Mouse (Mus musculus) hindbrain, postnatal 0 days (tissue): Measurements from ENCODE around the gene Ppat. TPM values are rescaled to one million over a fixed set of nuclear protein-coding genes. Genes with fewer than 3 reads are reported as not detected.

ENCODE experiments used
- ATAC-seq: fragments of 200-750 bp; cut with Nextera tagmentation; 2 replicates; pipeline ENCODE4 v1.8.0; 2017; ENCODE audit warnings: mild to moderate bottlenecking, moderate TSS enrichment, moderate library complexity
- DNase-seq: peaks from one replicate; pipeline ENCODE4 v3.0.0-alpha.2; 2015; ENCODE audit warnings: low spot score
- H3K27ac ChIP-seq: fragments of 300-500 bp; sonication (generic); 2 replicates; pipeline ENCODE4 v1.5.1; 2014; ENCODE audit warnings: mild to moderate bottlenecking
- H3K27me3 ChIP-seq: fragments of 300-500 bp; sonication (generic); 2 replicates; pipeline ENCODE4 v1.6.1; 2014; ENCODE audit warnings: low read length, mixed read lengths; ENCODE audit not compliant: insufficient read depth
- H3K36me3 ChIP-seq: fragments of 300-500 bp; sonication (generic); 2 replicates; pipeline ENCODE4 v1.6.1; 2014; ENCODE audit warnings: low read length, mixed read lengths; ENCODE audit not compliant: insufficient read depth
- H3K4me1 ChIP-seq: fragments of 300-500 bp; sonication (generic); 2 replicates; pipeline ENCODE4 v1.6.1; 2014; ENCODE audit warnings: antibody characterized with exemption, low read length, mixed read lengths; ENCODE audit not compliant: insufficient read depth
- H3K4me2 ChIP-seq: fragments of 300-500 bp; sonication (generic); 2 replicates; pipeline ENCODE4 v1.6.1; 2014; ENCODE audit warnings: low read depth, mild to moderate bottlenecking, low read length, moderate library complexity, mixed read lengths
- H3K4me3 ChIP-seq: fragments of 300-500 bp; sonication (generic); 2 replicates; pipeline ENCODE4 v1.5.1; 2014; ENCODE audit warnings: low read length
- H3K9ac ChIP-seq: fragments of 300-500 bp; sonication (generic); replicated peaks from 2 replicates; pipeline ENCODE4 v1.6.1; 2014; ENCODE audit warnings: mild to moderate bottlenecking, low read length, moderate library complexity, mixed read lengths
- H3K9me3 ChIP-seq: fragments of 300-500 bp; sonication (generic); 2 replicates; pipeline ENCODE4 v1.6.1; 2016; ENCODE audit warnings: low read length, mixed read lengths
- CTCF ChIP-seq: IDR thresholded peaks from 2 replicates; pipeline ENCODE4 v1.5.1; 2016; ENCODE audit warnings: antibody characterized with exemption, control low read depth, low read depth
- WGBS: fragments of 180-500 bp; shearing (Covaris S2); extraction: QIAGEN DNeasy Blood & Tissue Kit; methylation state at CpG from one replicate; pipeline ENCODE4 v1.1.7; 2014; 5-methylcytosine and 5-hydroxymethylcytosine counted together
- polyA plus RNA-seq: library from polyadenylated mRNA; unstranded; fragments of >200 nt; fragmentation: Nextera tagmentation; extraction: Ambion mirVana; gene quantifications from 2 replicates; pipeline ENCODE4 v1.2.1, GENCODE M21; 2015
- total RNA-seq: library from RNA; depleted of rRNA; stranded (reverse); fragments of >200 nt; gene quantifications from 2 replicates; pipeline ENCODE4 v1.2.3, GENCODE M21; 2014

Ppat gene
- total and polyA plus RNA-seq, 2 experiments from 2014 or later = 10.7 to 13.0 TPM

DNA sequence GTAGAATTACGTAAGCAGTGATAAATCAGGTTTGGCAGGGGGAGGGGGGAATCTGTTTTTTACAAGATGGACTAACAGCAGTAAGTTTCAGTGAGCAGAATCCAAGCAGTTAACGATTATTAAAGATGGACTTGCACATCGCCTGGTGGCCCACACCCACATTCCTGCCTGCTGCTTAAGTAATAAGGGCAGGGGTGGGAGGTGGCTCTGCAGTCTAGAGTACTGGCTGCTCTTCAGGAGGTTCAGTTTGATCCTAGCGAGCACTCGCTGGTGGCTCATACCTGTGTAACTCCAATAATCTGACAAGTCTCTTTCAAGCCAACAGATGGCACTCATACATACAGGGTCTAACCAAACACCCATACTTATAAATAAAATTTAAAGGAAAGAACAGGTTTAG, 8.2 kb upstream of the Ppat start:
- TF ChIP-seq CTCF = no peak
- Histone ChIP-seq H3K4me3 (no peak overlapping the region), H3K9ac (no peak overlapping the region), H3K9me3 (no peaks in the 10 kb centered on the region), H3K27ac (no peak overlapping the region), H3K36me3 (peaks cover 49% of the 10 kb centered on the region), H3K4me2 (no peak overlapping the region), H3K4me1 (no peaks in the 10 kb centered on the region), H3K27me3 (no peaks in the 10 kb centered on the region)
- WGBS = 87% methylated on average over 5 of the region's 5 CpGs
- no peak for ATAC-seq
- no peak for DNase-seq

DNA sequence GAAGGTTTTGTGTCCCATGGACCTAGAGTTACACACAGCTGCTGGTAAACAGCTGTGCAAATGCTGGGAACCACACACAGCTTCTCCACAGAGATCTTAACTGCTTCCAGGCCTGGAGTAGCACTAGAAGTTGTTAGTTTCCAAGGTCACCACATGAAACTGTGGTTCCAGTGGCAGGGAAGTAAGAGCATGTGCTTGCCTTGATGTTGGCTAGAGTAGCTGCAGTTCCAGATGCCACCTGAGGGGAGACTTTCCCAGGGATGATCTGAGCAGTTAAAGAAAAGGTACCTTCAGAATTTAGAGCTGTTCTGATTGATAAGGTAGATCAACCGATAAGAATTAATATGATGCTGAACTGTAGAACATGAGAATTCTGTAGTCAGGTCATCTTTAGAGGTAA, 6.6 kb upstream of the Ppat start:
- no peak for ATAC-seq
- peaks cover 41% of the 10 kb centered on the region for H3K36me3 ChIP-seq
- WGBS = 98% methylated on average over 1 of the region's 1 CpGs

DNA sequence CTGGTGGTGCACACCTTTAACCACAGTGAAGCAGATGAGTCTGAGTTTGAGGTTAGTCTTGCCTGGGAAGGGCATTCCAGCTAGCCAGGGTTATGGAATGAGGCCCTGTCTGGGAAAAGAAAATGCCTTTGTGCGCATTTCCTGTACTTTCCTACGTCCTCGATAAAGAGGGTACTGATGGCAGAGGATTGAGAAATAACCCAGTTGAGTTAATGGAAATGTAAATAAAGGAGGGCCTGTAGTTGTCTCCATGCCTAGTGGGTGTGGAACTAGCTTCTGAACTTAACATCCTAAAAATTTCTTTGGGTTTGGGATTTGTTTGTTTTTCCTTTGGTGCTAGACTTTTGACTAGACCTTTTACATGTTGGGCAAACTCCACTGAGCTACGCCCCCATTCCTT, 4.1 kb upstream of the Ppat start:
- no peak for TF ChIP-seq CTCF
- 0 out of 2 replicates have a peak, but pooled peaks cover 6% of the 10 kb centered on the region for H3K4me1 ChIP-seq

More for the DNA sequence above, 6.6 kb upstream of the Ppat start:
- no peak overlapping the region for H3K9ac ChIP-seq
- peak; percentile 12 for DNase-seq
- no peak overlapping the region for H3K4me3 ChIP-seq
- TF ChIP-seq CTCF = peak; percentile 59
- no peaks in the 10 kb centered on the region for H3K27me3 ChIP-seq
- H3K27ac ChIP-seq = no peak overlapping the region
- 0 out of 2 replicates have a peak, but pooled peaks cover under 1% of the 10 kb centered on the region for H3K4me1 ChIP-seq
- no peaks in the 10 kb centered on the region for H3K9me3 ChIP-seq
- no peak overlapping the region for H3K4me2 ChIP-seq

DNA sequence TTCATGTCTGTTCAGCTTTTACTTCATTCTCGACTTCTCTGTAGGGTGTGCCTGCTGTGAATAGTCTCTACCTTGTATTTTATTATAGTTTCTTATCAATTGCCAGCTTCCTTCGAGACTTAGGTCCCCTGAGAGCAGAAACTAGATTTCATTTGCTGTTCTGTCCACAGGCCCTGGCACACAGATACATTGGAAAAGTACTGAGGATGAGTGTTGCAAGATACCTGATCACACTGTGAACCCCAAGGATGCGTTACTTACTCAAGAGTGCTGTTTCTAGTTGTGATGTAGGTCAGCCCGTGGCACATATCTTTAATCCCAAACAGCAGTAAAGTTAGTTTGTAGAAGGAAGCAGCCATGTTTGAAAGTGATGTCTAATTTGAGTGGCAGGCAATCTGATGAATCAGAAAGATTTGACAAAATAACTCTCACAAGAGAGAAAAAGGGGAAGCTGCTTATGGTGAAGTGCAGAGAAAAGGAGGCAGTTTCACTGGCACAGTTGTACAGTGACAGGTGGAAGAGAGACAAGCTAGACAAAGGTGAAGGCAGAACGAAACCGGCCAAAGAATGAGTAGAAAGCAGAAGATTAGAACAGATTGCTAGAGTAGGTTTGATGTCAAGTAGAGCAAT, 3.0 kb upstream of the Ppat start:
- Histone ChIP-seq H3K27ac (no peak overlapping the region), H3K4me3 (no peak overlapping the region), H3K4me2 (no peak overlapping the region), H3K27me3 (no peaks in the 10 kb centered on the region), H3K4me1 (0 out of 2 replicates have a peak, but pooled peaks cover 6% of the 10 kb centered on the region), H3K9me3 (no peaks in the 10 kb centered on the region), H3K36me3 (peaks cover 28% of the 10 kb centered on the region), H3K9ac (no peak overlapping the region)
- no peak for ATAC-seq
- no peak for TF ChIP-seq CTCF
- DNase-seq = no peak
- 81% methylated on average over 6 of the region's 6 CpGs for WGBS

More for the DNA sequence above, 4.1 kb upstream of the Ppat start:
- DNase-seq (no peak), ATAC-seq (no peak)
- Histone ChIP-seq H3K27me3 (no peaks in the 10 kb centered on the region), H3K9me3 (no peaks in the 10 kb centered on the region), H3K4me2 (no peak overlapping the region), H3K27ac (no peak overlapping the region), H3K9ac (no peak overlapping the region), H3K36me3 (peaks cover 31% of the 10 kb centered on the region), H3K4me3 (no peak overlapping the region)
- WGBS = 87% methylated on average over 4 of the region's 4 CpGs

DNA sequence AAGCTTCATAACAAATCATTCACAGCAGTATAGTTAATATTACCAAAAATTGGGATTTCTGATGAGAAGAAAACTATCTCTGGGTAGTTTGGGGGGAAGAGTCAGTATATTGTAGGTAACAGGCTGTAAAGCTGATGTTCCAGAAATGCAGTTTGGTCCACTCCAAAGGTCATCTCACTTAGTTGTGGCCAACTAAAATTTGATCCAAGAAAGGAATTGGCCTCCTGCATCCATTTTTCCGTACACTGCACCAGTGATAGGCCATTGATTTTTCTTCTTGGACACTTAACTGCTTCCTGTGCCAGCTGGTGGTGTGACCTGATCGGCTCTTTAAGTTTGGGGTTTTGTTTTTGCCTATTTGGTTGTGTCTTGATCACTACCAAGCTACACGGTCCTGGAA, 2.4 kb upstream of the Ppat start:
- DNase-seq (no peak), ATAC-seq (no peak)
- Histone ChIP-seq H3K36me3 (peaks cover 25% of the 10 kb centered on the region), H3K27me3 (no peaks in the 10 kb centered on the region), H3K4me2 (no peak overlapping the region), H3K27ac (no peak overlapping the region), H3K4me3 (no peak overlapping the region), H3K9me3 (no peaks in the 10 kb centered on the region), H3K9ac (no peak overlapping the region), H3K4me1 (0 out of 2 replicates have a peak, but pooled peaks cover 6% of the 10 kb centered on the region)
- TF ChIP-seq CTCF = no peak
- WGBS = 73% methylated on average over 3 of the region's 3 CpGs

DNA sequence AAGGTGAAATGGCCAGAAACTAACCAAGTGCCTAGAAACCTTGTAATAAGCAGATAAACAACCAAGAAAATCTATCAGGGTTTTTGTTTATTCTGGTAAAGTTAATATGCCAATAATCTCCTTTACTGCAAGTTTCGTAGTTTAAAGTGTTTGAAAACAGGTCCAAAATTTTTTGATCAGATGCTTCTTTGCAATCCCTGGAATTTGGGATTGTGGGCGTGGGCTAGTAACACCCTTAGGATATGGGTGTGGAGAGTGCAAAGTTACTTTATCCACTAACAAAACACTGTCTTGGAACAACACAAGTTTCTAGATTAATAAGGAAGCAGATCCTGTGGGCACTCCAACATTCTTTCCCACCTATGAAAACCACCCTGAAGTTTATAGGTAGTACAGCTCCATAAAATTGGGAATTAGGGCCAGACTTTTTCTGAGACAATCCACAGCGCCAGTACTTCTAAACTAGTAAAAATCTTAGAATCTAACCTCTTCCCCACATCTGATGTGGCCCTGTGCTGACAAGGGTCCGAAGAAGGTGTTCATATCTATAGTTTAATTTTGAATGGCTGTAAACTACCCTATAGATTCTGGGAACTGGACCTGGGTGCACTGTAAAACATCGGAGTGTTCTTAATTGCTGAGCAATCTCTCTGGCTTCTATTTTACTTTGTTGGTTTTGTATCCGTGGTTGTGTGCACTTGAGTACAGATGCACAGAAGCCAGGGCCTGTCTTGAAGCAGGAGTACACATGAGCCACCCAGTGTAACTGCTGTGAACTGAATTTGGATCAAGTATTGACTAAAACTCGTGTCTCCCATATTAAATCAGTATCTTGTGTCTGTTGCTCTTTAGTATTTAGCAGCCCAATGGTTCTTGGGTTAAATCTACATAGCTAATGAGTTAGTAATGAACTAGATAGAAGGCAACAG, 998 bp upstream of the Ppat start:
- peak overlapping the region; percentile 64 for H3K4me3 ChIP-seq
- peaks cover 11% of the 10 kb centered on the region for H3K36me3 ChIP-seq
- peak overlapping the region; percentile 88 for H3K27ac ChIP-seq
- ATAC-seq (no peak), DNase-seq (no peak)
- TF ChIP-seq CTCF = no peak
- H3K9ac ChIP-seq = peak overlapping the region; percentile 63
- H3K27me3 ChIP-seq = no peaks in the 10 kb centered on the region
- no peaks in the 10 kb centered on the region for H3K9me3 ChIP-seq
- H3K4me1 ChIP-seq = 0 out of 2 replicates have a peak, but pooled peaks cover 6% of the 10 kb centered on the region
- peak overlapping the region; percentile 97 for H3K4me2 ChIP-seq
- 19% methylated on average over 7 of the region's 7 CpGs for WGBS
